ENCODE assay signal across 13 mouse cellular contexts in the genomic region with DNA sequence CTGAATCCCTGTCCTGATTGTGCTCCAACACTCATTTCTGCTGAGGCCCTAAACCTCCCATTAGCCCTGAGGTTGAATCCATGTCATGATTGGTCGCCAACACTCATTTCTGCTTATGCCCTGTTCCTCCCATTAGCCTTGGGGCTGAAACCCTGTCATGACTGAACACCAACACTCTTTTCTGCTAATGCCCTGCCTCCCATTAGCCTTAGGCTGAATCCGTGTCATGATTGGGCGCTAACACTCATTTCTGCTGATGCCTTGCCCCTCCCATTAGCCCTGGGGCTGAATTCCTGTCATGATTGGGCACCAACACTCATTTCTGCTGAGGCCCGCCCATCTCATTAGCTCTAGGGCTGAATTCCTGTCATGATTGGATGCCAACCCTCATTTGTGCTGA.
"Had no signal": no experiment of that assay in that cellular context is flagged by ENCODE, and none has a peak within 500 bp of the region (broad histone marks: within the 10 kb centered on the region; RNA-seq: fewer than 3 reads in every experiment).

No protein-coding gene starts in this region.

- DNase-seq: gastrocnemius, postnatal 14 days; gastrocnemius, postnatal 36 days; heart, adult 18-20 months; heart, postnatal 14 days; heart, postnatal 36 days; kidney, adult 11 months; kidney, adult 2 months; kidney, adult 9 months; kidney, postnatal 14 days; kidney, postnatal 36 days; layer of hippocampus, adult 9-11 months; layer of hippocampus, postnatal 36 days; left cerebral cortex, postnatal 4 days had no signal
